Mouse (Mus musculus) megakaryocyte, adult 5-6 weeks (primary cell): ENCODE results near the gene Olfr1471. TPM values are rescaled to one million over a fixed set of nuclear protein-coding genes. Genes with fewer than 3 reads are reported as not detected.
"Not testable (repeated sequence)": the region's sequence is repeated elsewhere in the genome, so short reads cannot be mapped to it uniquely, and the experiment has no call there.

ENCODE experiments used
- ATAC-seq: 2 replicates; pipeline ENCODE4 v1.8.0; 2016; ENCODE audit warnings: mild to moderate bottlenecking, inconsistent platforms; ENCODE audit not compliant: poor library complexity, severe bottlenecking
- total RNA-seq, 2 experiments: library from RNA; stranded (forward) in 1 of 2; stranded (reverse) in 1 of 2; fragments of 153-499, 151-499 nt in 1 of 2; fragments of 221-1000, 200-1000 nt in 1 of 2; gene quantifications; 2 replicates each; pipeline versions ENCODE4 v1.2.3 to v1.2.4; 2015 to 2017

The Olfr1471 gene
- total RNA-seq (2015) (not detected in 2 replicates), total RNA-seq (2017) (not detected in 2 replicates)

- not testable (repeated sequence) for ATAC-seq
Measured at GRCm38 (mm10) chr19:13443109-13443508, at the start of gene Olfr1471. Olfr1471 (plus strand) TSS chr19:13443409.

- ATAC-seq: no peak
Measured at GRCm38 (mm10) chr19:13407549-13407948, 35.7 kb upstream of the Olfr1471 start, which contains the start of gene Olfr1469. Olfr1469 (plus strand) TSS chr19:13407849.

- no peak for ATAC-seq
Measured at GRCm38 (mm10) chr19:13455986-13456385, 12.8 kb downstream of the Olfr1471 start, which contains the start of gene Olfr1472. Olfr1472 (minus strand) TSS chr19:13456086.

GRCm38 (mm10) chr19:13469265-13469664 lies 26.1 kb downstream of the Olfr1471 start, which contains the start of gene Olfr1474:
Olfr1474 (plus strand) TSS chr19:13469565.
- not testable (repeated sequence) for ATAC-seq

GRCm38 (mm10) chr19:13480096-13480495 lies 36.9 kb downstream of the Olfr1471 start, which contains the start of gene Olfr1475:
Olfr1475 (minus strand) TSS chr19:13480196.
- no peak for ATAC-seq

GRCm38 (mm10) chr19:13500246-13500645 lies 57.0 kb downstream of the Olfr1471 start, which contains the start of gene Olfr1477:
Olfr1477 (plus strand) TSS chr19:13500546.
- no peak for ATAC-seq

Other genes starting within 250 kb of the Olfr1471 start
- not detected in 2 replicates for gene Olfr1463, start 212.1 kb upstream of the Olfr1471 start, total RNA-seq (2015)
- not detected in 2 replicates for gene Olfr1463, start 212.1 kb upstream of the Olfr1471 start, total RNA-seq (2017)
- gene Olfr1465, start 127.9 kb upstream of the Olfr1471 start, total RNA-seq (2015): not detected in 2 replicates
- gene Olfr1465, start 127.9 kb upstream of the Olfr1471 start, total RNA-seq (2017): not detected in 2 replicates
- not detected in 2 replicates for gene Olfr1466, start 104.5 kb upstream of the Olfr1471 start, total RNA-seq (2015)
- gene Olfr1466, start 104.5 kb upstream of the Olfr1471 start, total RNA-seq (2017): not detected in 2 replicates
- gene Olfr1467, start 81.2 kb upstream of the Olfr1471 start, total RNA-seq (2015): not detected in 2 replicates
- not detected in 2 replicates for gene Olfr1467, start 81.2 kb upstream of the Olfr1471 start, total RNA-seq (2017)
- not detected in 2 replicates for gene Olfr1469, start 35.6 kb upstream of the Olfr1471 start, total RNA-seq (2015)
- gene Olfr1469, start 35.6 kb upstream of the Olfr1471 start, total RNA-seq (2017): not detected in 2 replicates
- not detected in 2 replicates for gene Olfr1472, start 12.7 kb downstream of the Olfr1471 start, total RNA-seq (2015)
- not detected in 2 replicates for gene Olfr1472, start 12.7 kb downstream of the Olfr1471 start, total RNA-seq (2017)
- gene Olfr1474, start 26.2 kb downstream of the Olfr1471 start, total RNA-seq (2015): not detected in 2 replicates
- not detected in 2 replicates for gene Olfr1474, start 26.2 kb downstream of the Olfr1471 start, total RNA-seq (2017)
- not detected in 2 replicates for gene Olfr1475, start 36.8 kb downstream of the Olfr1471 start, total RNA-seq (2015)
- gene Olfr1475, start 36.8 kb downstream of the Olfr1471 start, total RNA-seq (2017): not detected in 2 replicates
- gene Olfr1477, start 57.1 kb downstream of the Olfr1471 start, total RNA-seq (2015): not detected in 2 replicates
- gene Olfr1477, start 57.1 kb downstream of the Olfr1471 start, total RNA-seq (2017): not detected in 2 replicates
- gene Olfr1480, start 84.5 kb downstream of the Olfr1471 start, total RNA-seq (2015): not detected in 2 replicates
- gene Olfr1480, start 84.5 kb downstream of the Olfr1471 start, total RNA-seq (2017): not detected in 2 replicates
- not detected in 2 replicates for gene Olfr1484, start 140.1 kb downstream of the Olfr1471 start, total RNA-seq (2015)
- gene Olfr1484, start 140.1 kb downstream of the Olfr1471 start, total RNA-seq (2017): not detected in 2 replicates
- not detected in 2 replicates for gene Olfr1487, start 174.0 kb downstream of the Olfr1471 start, total RNA-seq (2015)
- gene Olfr1487, start 174.0 kb downstream of the Olfr1471 start, total RNA-seq (2017): not detected in 2 replicates
- gene Olfr1489, start 188.2 kb downstream of the Olfr1471 start, total RNA-seq (2015): not detected in 2 replicates
- gene Olfr1489, start 188.2 kb downstream of the Olfr1471 start, total RNA-seq (2017): not detected in 2 replicates
- gene Olfr1490, start 207.7 kb downstream of the Olfr1471 start, total RNA-seq (2015): not detected in 2 replicates
- gene Olfr1490, start 207.7 kb downstream of the Olfr1471 start, total RNA-seq (2017): not detected in 2 replicates